Mouse (Mus musculus) stomach, embryonic 14.5 days (tissue): Measurements from ENCODE around the gene Spc24. TPM values are rescaled to one million over a fixed set of nuclear protein-coding genes. Genes with fewer than 3 reads are reported as not detected.
A peak's percentile ranks its signal among the peaks of the same experiment; 100 is the strongest.

Experiments used
- ATAC-seq: fragments of 200-750 bp; cut with Nextera tagmentation; 2 replicates; pipeline ENCODE4 v1.8.0; 2017; ENCODE audit warnings: low read depth, moderate TSS enrichment; ENCODE audit not compliant: insufficient number of reproducible peaks, insufficient read depth, low FRiP score
- H3K27ac ChIP-seq: fragments of 300-500 bp; sonication (generic); 2 replicates; pipeline ENCODE4 v1.5.1; 2014; ENCODE audit warnings: mild to moderate bottlenecking, low read length, moderate library complexity, mixed read lengths
- H3K27me3 ChIP-seq: fragments of 300-500 bp; sonication (generic); 2 replicates; pipeline ENCODE4 v1.6.1; 2014; ENCODE audit warnings: low read length, control low read depth, mixed read lengths; ENCODE audit not compliant: control insufficient read depth, insufficient read depth
- H3K36me3 ChIP-seq: fragments of 300-500 bp; sonication (generic); 2 replicates; pipeline ENCODE4 v1.6.1; 2014; ENCODE audit warnings: mild to moderate bottlenecking, control low read depth, low read length, moderate library complexity, mixed read lengths; ENCODE audit not compliant: control insufficient read depth, insufficient read depth
- H3K4me1 ChIP-seq: fragments of 300-500 bp; sonication (generic); 2 replicates; pipeline ENCODE4 v1.6.1; 2014; ENCODE audit warnings: low read length, control low read depth, mixed read lengths; ENCODE audit not compliant: control insufficient read depth, insufficient read depth
- H3K4me2 ChIP-seq: fragments of 300-500 bp; sonication (generic); replicated peaks from 2 replicates; pipeline ENCODE4 v1.6.1; 2014; ENCODE audit warnings: low read depth, low read length, control low read depth
- H3K4me3 ChIP-seq: fragments of 300-500 bp; sonication (generic); 2 replicates; pipeline ENCODE4 v1.5.1; 2014; ENCODE audit warnings: low read depth, low read length, control low read depth
- H3K9ac ChIP-seq: fragments of 300-500 bp; sonication (generic); replicated peaks from 2 replicates; pipeline ENCODE4 v1.6.1; 2014; ENCODE audit warnings: low read depth, mild to moderate bottlenecking, control low read depth, low read length, moderate library complexity, mixed read lengths
- H3K9me3 ChIP-seq: fragments of 300-500 bp; sonication (generic); 2 replicates; pipeline ENCODE4 v1.6.1; 2016; ENCODE audit warnings: low read depth, low read length, control low read depth; ENCODE audit not compliant: control insufficient read depth
- WGBS: fragments of 180-500 bp; shearing (Covaris S2); extraction: QIAGEN DNeasy Blood & Tissue Kit; methylation state at CpG from one replicate; pipeline ENCODE4 v1.1.7; 2014; 5-methylcytosine and 5-hydroxymethylcytosine counted together
- polyA plus RNA-seq: library from polyadenylated mRNA; unstranded; fragments of >200 nt; fragmentation: Nextera tagmentation; extraction: Ambion mirVana; gene quantifications from 2 replicates; pipeline ENCODE4 v1.2.1, GENCODE M21; 2014

Gene Spc24
- polyA plus RNA-seq, 1 experiment from 2014 or later, result 111 TPM

GRCm38 (mm10) chr9:21736580-21736979 lies 23.5 kb downstream of the Spc24 start:
- no peaks in the 10 kb centered on the region for H3K9me3 ChIP-seq
- ATAC-seq, result no peak
- 38% methylated on average over 3 of the region's 3 CpGs for WGBS
- no peaks in the 10 kb centered on the region for H3K27me3 ChIP-seq
- peaks cover 88% of the 10 kb centered on the region for H3K36me3 ChIP-seq
- no peak overlapping the region for H3K4me3 ChIP-seq
- H3K27ac ChIP-seq, result no peak overlapping the region
- H3K4me1 ChIP-seq, result no peaks in the 10 kb centered on the region
- H3K4me2 ChIP-seq, result no peak overlapping the region
- H3K9ac ChIP-seq, result no peak overlapping the region

- no peaks in the 10 kb centered on the region for H3K4me1 ChIP-seq
- H3K27me3 ChIP-seq, result no peaks in the 10 kb centered on the region
- ATAC-seq, result no peak
Observed at GRCm38 (mm10) chr9:21735126-21735525, 25.0 kb downstream of the Spc24 start.

GRCm38 (mm10) chr9:21733989-21734388 lies 26.1 kb downstream of the Spc24 start:
- WGBS, result 87% methylated on average over 7 of the region's 7 CpGs
- Histone ChIP-seq H3K4me3 (no peak overlapping the region), H3K27me3 (no peaks in the 10 kb centered on the region), H3K36me3 (peaks cover 76% of the 10 kb centered on the region), H3K27ac (no peak overlapping the region), H3K4me1 (no peaks in the 10 kb centered on the region), H3K9ac (no peak overlapping the region), H3K9me3 (no peaks in the 10 kb centered on the region), H3K4me2 (no peak overlapping the region)
- ATAC-seq, result no peak

More at GRCm38 (mm10) chr9:21735126-21735525, 25.0 kb downstream of the Spc24 start:
- H3K9ac ChIP-seq, result no peak overlapping the region
- no peak overlapping the region for H3K4me3 ChIP-seq
- H3K36me3 ChIP-seq, result peaks cover 81% of the 10 kb centered on the region
- no peaks in the 10 kb centered on the region for H3K9me3 ChIP-seq
- WGBS, result 90% methylated on average over 14 of the region's 14 CpGs
- no peak overlapping the region for H3K27ac ChIP-seq
- no peak overlapping the region for H3K4me2 ChIP-seq

- Histone ChIP-seq H3K9me3 (no peaks in the 10 kb centered on the region), H3K4me2 (no peak overlapping the region), H3K27ac (no peak overlapping the region), H3K4me3 (no peak overlapping the region), H3K9ac (no peak overlapping the region), H3K4me1 (no peaks in the 10 kb centered on the region), H3K36me3 (peaks cover 73% of the 10 kb centered on the region), H3K27me3 (no peaks in the 10 kb centered on the region)
- 93% methylated on average over 17 of the region's 17 CpGs for WGBS
- ATAC-seq, result no peak
Observed at GRCm38 (mm10) chr9:21733446-21733845, 26.7 kb downstream of the Spc24 start.

GRCm38 (mm10) chr9:21732288-21732687 lies 27.8 kb downstream of the Spc24 start:
- no peak overlapping the region for H3K27ac ChIP-seq
- 94% methylated on average over 9 of the region's 9 CpGs for WGBS
- H3K4me1 ChIP-seq, result no peaks in the 10 kb centered on the region
- H3K9ac ChIP-seq, result no peak overlapping the region
- ATAC-seq, result no peak
- H3K4me2 ChIP-seq, result no peak overlapping the region
- H3K9me3 ChIP-seq, result no peaks in the 10 kb centered on the region
- H3K27me3 ChIP-seq, result no peaks in the 10 kb centered on the region
- peaks cover 62% of the 10 kb centered on the region for H3K36me3 ChIP-seq
- H3K4me3 ChIP-seq, result no peak overlapping the region

GRCm38 (mm10) chr9:21729264-21729663 lies 30.8 kb downstream of the Spc24 start:
- no peak for ATAC-seq
- Histone ChIP-seq H3K4me3 (no peak overlapping the region), H3K27ac (no peak overlapping the region), H3K4me2 (no peak overlapping the region), H3K9me3 (no peaks in the 10 kb centered on the region), H3K36me3 (peaks cover 34% of the 10 kb centered on the region), H3K27me3 (no peaks in the 10 kb centered on the region), H3K9ac (no peak overlapping the region), H3K4me1 (peaks cover 20% of the 10 kb centered on the region)
- 67% methylated on average over 7 of the region's 7 CpGs for WGBS

- 78% methylated on average over 10 of the region's 10 CpGs for WGBS
- H3K36me3 ChIP-seq, result peaks cover 25% of the 10 kb centered on the region
- H3K4me1 ChIP-seq, result peaks cover 20% of the 10 kb centered on the region
- H3K9me3 ChIP-seq, result no peaks in the 10 kb centered on the region
- no peak overlapping the region for H3K4me3 ChIP-seq
- no peak overlapping the region for H3K27ac ChIP-seq
- H3K9ac ChIP-seq, result no peak overlapping the region
- no peaks in the 10 kb centered on the region for H3K27me3 ChIP-seq
- H3K4me2 ChIP-seq, result no peak overlapping the region
- no peak for ATAC-seq
Observed at GRCm38 (mm10) chr9:21728261-21728832, 31.8 kb downstream of the Spc24 start.

GRCm38 (mm10) chr9:21726218-21726975 lies 33.7 kb downstream of the Spc24 start:
- Histone ChIP-seq H3K4me2 (peak overlapping the region; percentile 88), H3K36me3 (peaks cover 9% of the 10 kb centered on the region), H3K9ac (peak overlapping the region; percentile 25; the same call in 1 of the 2 replicates), H3K4me1 (peaks cover 20% of the 10 kb centered on the region), H3K27me3 (no peaks in the 10 kb centered on the region), H3K4me3 (peak overlapping the region; percentile 61; the same call in 1 of the 2 replicates), H3K9me3 (no peaks in the 10 kb centered on the region), H3K27ac (no peak overlapping the region; the same call in 1 of the 2 replicates)
- WGBS, result 61% methylated on average over 14 of the region's 14 CpGs
- no peak for ATAC-seq
